Mouse (Mus musculus) monocyte, adult 2 months (primary cell): Measurements from ENCODE around the gene Sash3.

Source experiments
- DNase-seq, 2 experiments: peaks; one replicate each; pipeline ENCODE4 v3.0.0; 2022; ENCODE audit warnings: low spot score in 2 of 2, low read depth in 1 of 2

The Sash3 gene

GRCm38 (mm10) chrX:48140286-48140877 is 5.9 kb upstream of the Sash3 start:
- peak in 1 of 2 experiments; percentile 61 for DNase-seq

GRCm38 (mm10) chrX:48141481-48141880 is 4.8 kb upstream of the Sash3 start:
- DNase-seq: no peak

GRCm38 (mm10) chrX:48143415-48144335 is 2.6 kb upstream of the Sash3 start:
- DNase-seq: no peak

DNA sequence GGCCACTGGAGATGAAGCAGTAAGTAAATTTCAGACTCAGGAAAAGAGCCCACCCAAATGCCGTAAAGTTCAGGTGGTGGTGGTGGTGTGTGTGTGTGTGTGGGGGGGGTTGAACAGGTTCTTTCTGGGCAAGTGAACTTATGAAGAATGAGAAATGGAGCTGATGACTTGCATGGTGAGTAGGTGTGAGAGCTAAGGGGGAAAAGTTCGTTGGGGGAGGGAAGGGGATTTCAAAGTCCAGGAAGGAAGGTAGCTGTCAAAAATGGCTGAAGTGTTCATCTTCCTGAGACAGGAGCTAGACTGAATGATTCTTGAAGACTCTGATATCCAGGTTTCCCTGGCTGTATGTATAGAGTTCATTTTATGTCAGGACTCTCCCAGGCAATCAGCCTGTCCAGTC is 990 bp downstream of the Sash3 start:
- no peak for DNase-seq

GRCm38 (mm10) chrX:48147741-48148186 is 1.5 kb downstream of the Sash3 start:
- no peak for DNase-seq

GRCm38 (mm10) chrX:48152106-48152505 is 5.9 kb downstream of the Sash3 start:
- no peak for DNase-seq

- DNase-seq: no peak
Observed at GRCm38 (mm10) chrX:48153414-48153813, 7.2 kb downstream of the Sash3 start.

DNA sequence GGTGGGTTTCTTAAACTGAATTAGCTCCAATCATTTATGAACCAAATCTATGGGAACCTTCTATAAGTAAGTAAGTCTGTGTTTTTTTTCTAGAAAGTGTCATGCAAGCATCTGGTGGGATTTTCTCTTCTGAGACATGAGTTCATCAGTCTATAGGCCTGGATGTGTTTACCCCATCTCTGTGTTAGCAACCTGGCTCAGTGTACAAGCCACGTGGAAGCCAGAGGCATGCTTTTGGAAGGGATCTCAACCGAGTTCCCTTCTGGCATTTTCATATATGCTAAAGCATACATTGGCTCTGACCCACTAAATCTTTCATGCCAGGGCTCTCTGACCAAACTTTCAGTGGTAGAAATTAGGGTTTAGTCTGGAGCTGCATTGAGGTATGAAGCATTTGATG is 7.7 kb downstream of the Sash3 start:
- DNase-seq: no peak

- DNase-seq: no peak
Observed at GRCm38 (mm10) chrX:48155489-48155888, 9.3 kb downstream of the Sash3 start.

DNA sequence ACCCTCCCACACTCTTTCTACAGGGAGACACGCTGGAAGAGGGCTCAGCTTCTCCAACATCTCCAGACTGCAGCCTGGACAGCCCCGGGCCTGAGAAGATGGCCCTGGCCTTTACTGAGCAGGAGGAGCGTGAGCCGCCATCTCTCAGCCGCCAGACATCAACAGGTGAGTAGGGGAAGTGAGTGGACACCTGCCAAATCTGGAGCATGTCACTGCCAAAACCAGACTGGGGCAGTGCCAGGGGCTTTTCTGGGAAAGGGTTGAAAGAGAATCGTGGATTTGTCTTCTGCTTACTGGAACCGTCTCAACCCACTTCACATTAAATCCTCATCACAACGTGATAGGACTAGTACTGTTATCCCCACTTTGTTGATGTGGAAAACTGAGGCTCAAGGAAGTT is 11.2 kb downstream of the Sash3 start:
- no peak for DNase-seq

DNA sequence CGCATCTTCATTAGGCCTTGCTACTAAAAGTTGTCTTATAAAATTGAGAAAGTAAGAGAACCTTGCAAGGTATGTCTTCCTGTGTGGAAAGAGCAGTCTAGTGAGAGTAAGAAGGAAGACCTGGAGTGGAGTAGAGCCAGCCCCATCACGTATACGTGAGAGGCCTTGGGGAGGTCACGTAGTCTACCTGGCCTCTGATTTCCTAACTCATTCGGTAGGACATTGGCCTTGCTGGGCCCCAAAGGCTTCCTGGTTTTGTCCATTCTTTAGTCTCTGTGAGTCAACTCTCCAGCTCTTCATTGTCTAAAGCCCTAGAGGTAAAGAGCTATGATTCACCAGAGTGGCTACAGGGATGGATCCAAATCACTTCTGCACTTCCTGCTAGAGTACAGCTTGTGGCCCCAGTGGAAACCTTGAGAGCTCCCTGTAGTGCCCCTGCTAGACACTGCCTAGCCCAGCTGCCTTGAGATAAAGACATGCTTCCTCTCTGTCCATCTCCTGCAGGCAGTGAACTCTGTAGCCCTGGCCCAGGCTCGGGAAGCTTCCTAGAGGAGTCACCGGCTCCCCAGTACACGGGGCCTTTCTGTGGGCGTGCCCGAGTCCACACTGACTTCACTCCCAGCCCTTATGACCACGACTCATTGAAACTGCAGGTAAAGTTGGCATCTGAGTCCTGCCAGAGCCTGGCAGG is 12.1 kb downstream of the Sash3 start:
- no peak for DNase-seq

- no peak for DNase-seq
Observed at GRCm38 (mm10) chrX:48169892-48170291, 23.7 kb downstream of the Sash3 start.

GRCm38 (mm10) chrX:48170368-48170767 is 24.1 kb downstream of the Sash3 start:
- DNase-seq: no peak

DNA sequence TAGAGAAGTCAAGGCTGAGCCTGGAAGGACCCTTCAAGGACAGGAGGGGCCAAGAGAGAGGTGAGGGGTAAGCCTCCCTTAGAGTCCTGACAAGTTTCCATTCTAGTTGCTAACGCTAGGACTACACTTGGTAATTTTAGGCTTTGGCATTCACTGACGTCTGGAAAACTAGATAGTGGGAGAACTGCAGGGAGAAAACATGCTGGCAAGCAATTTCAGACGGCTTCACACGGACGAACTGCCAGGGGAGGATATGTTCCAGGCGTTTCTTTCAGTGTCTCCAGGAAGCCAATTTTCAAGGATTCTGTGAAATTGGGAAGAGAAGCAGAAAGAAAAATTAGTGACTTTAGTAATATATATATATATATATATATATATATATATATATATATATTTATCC is 35.6 kb downstream of the Sash3 start:
- DNase-seq: no peak

DNA sequence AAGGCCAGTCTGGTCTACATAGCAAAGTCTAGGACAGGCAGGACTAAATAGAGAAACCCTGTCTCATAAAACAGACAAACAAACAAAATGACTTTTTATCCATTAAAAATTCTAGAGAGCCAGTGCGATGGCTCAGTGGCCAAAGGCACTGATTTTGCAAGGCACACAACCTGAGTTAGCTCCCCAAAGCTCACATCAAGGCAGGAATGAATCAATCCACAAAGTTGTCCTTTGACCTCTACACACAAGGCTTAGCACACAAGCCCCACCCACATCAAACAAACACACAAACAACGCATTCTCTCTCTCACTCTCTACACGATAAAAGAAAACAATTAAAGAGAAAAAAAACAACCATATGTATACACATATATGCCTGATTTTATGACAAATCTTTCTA is 38.5 kb downstream of the Sash3 start:
- no peak for DNase-seq

DNA sequence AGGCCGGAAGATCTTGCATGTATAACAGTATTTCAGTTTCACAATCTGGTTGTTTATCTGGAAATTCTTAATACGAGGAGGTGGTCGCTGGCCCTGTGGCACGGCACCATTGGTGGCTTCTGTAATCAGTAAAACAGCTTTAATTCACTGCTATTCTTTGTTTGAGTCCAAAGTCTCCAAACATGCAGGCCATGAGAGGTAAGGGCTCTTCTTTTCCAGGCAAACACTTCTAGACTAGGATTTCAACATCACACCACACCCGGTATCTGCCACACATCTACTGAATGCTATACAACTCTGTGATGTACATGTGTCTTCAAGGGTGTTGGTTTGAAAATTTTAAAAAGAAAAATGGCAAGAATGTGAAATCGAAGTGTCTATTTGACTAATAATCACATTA is 45.0 kb downstream of the Sash3 start:
- no peak for DNase-seq

GRCm38 (mm10) chrX:48193235-48194152 is 47.3 kb downstream of the Sash3 start:
- DNase-seq: no peak

GRCm38 (mm10) chrX:48197856-48198255 is 51.6 kb downstream of the Sash3 start:
- DNase-seq: no peak

DNA sequence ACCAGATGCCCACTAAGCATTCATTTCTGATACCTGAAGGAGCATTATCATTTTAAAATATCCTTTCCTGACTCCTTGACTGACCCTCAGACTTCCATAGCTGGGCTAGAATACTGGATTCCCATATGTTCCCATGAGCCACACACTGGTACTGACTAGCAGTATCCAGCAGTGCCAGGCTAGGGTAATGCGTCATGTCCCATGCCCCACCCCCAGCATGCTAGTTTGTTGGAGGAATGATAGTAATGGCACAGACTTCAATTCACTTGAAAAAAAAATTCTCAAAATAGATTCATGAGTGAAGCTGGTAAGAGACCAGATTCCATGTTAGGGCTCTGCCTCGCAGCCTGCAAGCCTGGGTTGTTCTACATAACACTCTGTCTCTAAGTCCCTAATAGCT is 52.8 kb downstream of the Sash3 start:
- no peak for DNase-seq

DNA sequence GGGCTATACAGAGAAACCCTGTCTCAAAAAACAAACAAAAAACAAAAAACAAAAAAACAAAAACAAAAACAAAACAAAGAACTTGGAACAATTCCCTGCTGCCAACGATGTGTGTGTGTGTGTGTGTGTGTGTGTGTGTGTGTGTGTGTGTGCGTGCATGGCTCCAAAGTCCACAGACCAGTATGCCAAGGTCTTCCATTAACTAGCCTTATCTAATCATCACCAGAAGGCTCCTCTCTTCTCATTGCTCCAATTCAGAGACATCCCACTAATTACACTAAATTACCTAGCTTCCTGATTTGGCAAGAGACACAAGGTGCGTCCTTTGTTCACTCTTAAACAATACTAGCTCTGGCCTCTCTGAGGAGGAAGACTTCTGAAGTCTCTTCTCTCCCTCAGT is 54.5 kb downstream of the Sash3 start:
- DNase-seq: no peak

DNA sequence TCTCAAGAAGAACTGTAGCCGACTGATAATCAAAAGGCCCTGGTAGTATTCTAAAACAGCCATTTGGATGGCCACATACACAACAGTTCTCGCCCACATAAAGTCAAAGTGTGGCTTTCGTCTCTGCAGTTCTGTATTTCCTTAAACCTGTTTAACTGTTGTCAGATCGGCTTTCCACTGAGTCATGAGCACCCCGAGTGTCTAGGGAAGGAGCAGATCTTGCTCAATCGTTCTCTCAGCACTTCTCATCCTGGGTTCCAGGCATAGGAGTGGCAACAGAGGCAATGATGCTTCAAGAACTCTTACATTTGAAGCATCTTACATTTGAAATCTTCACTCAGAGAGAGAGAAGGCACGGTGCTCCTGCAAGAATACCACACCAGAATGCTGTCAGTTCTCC is 55.7 kb downstream of the Sash3 start:
- no peak for DNase-seq
